Mouse (Mus musculus) olfactory bulb, adult 2 months (tissue): Measurements from ENCODE around the gene Scamp5.

Source experiments
- CTCF ChIP-seq: fragments of 200-500 bp; IDR thresholded peaks from 2 replicates; pipeline ENCODE4 v1.5.1; 2012; ENCODE audit warnings: low read depth, mild to moderate bottlenecking, low read length, moderate library complexity; ENCODE audit not compliant: insufficient read depth
- POLR2A ChIP-seq: fragments of 200-500 bp; IDR thresholded peaks from 2 replicates; pipeline ENCODE4 v1.6.1; 2012; ENCODE audit warnings: mild to moderate bottlenecking, low read depth, low read length, moderate library complexity; ENCODE audit not compliant: insufficient read depth

- TF ChIP-seq POLR2A: no peak
- TF ChIP-seq CTCF: no peak
Measured at GRCm38 (mm10) chr9:57428391-57428790, 39.5 kb downstream of the Scamp5 start.
